Mouse (Mus musculus) kidney, embryonic 15.5 days (tissue): Measurements from ENCODE around the gene 1700001O22Rik. TPM values are rescaled to one million over a fixed set of nuclear protein-coding genes. Genes with fewer than 3 reads are reported as not detected.
A peak's percentile ranks its signal among the peaks of the same experiment; 100 is the strongest.

ENCODE experiments used
- ATAC-seq: fragments of 200-750 bp; cut with Nextera tagmentation; replicated peaks from 2 replicates; pipeline ENCODE4 v1.8.0; 2017; ENCODE audit warnings: moderate TSS enrichment; ENCODE audit not compliant: low FRiP score
- H3K27ac ChIP-seq: fragments of 300-500 bp; sonication (generic); 2 replicates; pipeline ENCODE4 v1.5.1; 2015; ENCODE audit warnings: mild to moderate bottlenecking, inconsistent platforms
- H3K27me3 ChIP-seq: fragments of 300-500 bp; sonication (generic); 2 replicates; pipeline ENCODE4 v1.6.1; 2015; ENCODE audit warnings: inconsistent platforms
- H3K36me3 ChIP-seq: fragments of 300-500 bp; sonication (generic); 2 replicates; pipeline ENCODE4 v1.6.1; 2015; ENCODE audit warnings: inconsistent platforms
- H3K4me1 ChIP-seq: fragments of 300-500 bp; sonication (generic); 2 replicates; pipeline ENCODE4 v1.6.1; 2015; ENCODE audit warnings: inconsistent platforms
- H3K4me2 ChIP-seq: fragments of 300-500 bp; sonication (generic); 2 replicates; pipeline ENCODE4 v1.6.1; 2015; ENCODE audit warnings: moderate library complexity, mild to moderate bottlenecking, inconsistent platforms
- H3K4me3 ChIP-seq: fragments of 300-500 bp; sonication (generic); replicated peaks from 2 replicates; pipeline ENCODE4 v1.5.1; 2015; ENCODE audit warnings: mild to moderate bottlenecking, inconsistent platforms
- H3K9ac ChIP-seq: fragments of 300-500 bp; sonication (generic); 2 replicates; pipeline ENCODE4 v1.6.1; 2015; ENCODE audit warnings: mild to moderate bottlenecking, inconsistent platforms
- H3K9me3 ChIP-seq: fragments of 300-500 bp; sonication (generic); replicated peaks from 2 replicates; pipeline ENCODE4 v1.6.1; 2016; ENCODE audit warnings: inconsistent platforms
- WGBS: fragments of 180-500 bp; shearing (Covaris S2); methylation state at CpG from one replicate; pipeline ENCODE4 v1.1.7; 2015; ENCODE audit warnings: mixed read lengths; 5-methylcytosine and 5-hydroxymethylcytosine counted together
- polyA plus RNA-seq: library from polyadenylated mRNA; unstranded; fragments of >200 nt; fragmentation: Nextera tagmentation; extraction: Ambion mirVana; gene quantifications from 2 replicates; pipeline ENCODE4 v1.2.1, GENCODE M21; 2015

Gene 1700001O22Rik
- polyA plus RNA-seq, 1 experiment from 2014 or later: 3.5 TPM

GRCm38 (mm10) chr2:30808296-30808655 is 4.8 kb upstream of the 1700001O22Rik start:
- H3K27ac ChIP-seq: peak overlapping the region; percentile 85; the same call in 1 of the 2 replicates
- H3K4me3 ChIP-seq: peak overlapping the region; percentile 81
- H3K36me3 ChIP-seq: peaks cover 19% of the 10 kb centered on the region
- WGBS: 3% methylated on average over 10 of the region's 10 CpGs
- H3K9ac ChIP-seq: peak overlapping the region; percentile 91
- H3K4me1 ChIP-seq: peaks cover 37% of the 10 kb centered on the region
- H3K9me3 ChIP-seq: no peaks in the 10 kb centered on the region
- no peaks in the 10 kb centered on the region for H3K27me3 ChIP-seq
- no peak for ATAC-seq
- H3K4me2 ChIP-seq: peak overlapping the region; percentile 88

- H3K4me2 ChIP-seq: peak within 1 kb of the TSS; percentile 88
- H3K4me1 ChIP-seq: peaks cover 42% of the 10 kb centered on the region
- peak within 1 kb of the TSS; percentile 85 for H3K27ac ChIP-seq
- ATAC-seq: peak; percentile 97
- H3K36me3 ChIP-seq: peaks cover 14% of the 10 kb centered on the region
- peak within 1 kb of the TSS; percentile 81 for H3K4me3 ChIP-seq
- under 1% methylated on average over 43 of the region's 44 CpGs for WGBS
- no peaks in the 10 kb centered on the region for H3K9me3 ChIP-seq
- H3K9ac ChIP-seq: peak within 1 kb of the TSS; percentile 91
- H3K27me3 ChIP-seq: no peaks in the 10 kb centered on the region
Observed at GRCm38 (mm10) chr2:30807648-30808295, 4.3 kb upstream of the 1700001O22Rik start, which contains the start of gene Ntmt1. Ntmt1 (plus strand) TSS chr2:30807826.

- Histone ChIP-seq H3K4me1 (peaks cover 43% of the 10 kb centered on the region), H3K27me3 (peaks cover under 1% of the 10 kb centered on the region; the same call in 1 of the 2 replicates), H3K27ac (peak overlapping the region; percentile 82), H3K4me3 (peak overlapping the region; percentile 81), H3K9me3 (no peaks in the 10 kb centered on the region), H3K36me3 (peaks cover 8% of the 10 kb centered on the region; the same call in 1 of the 2 replicates), H3K9ac (peak overlapping the region; percentile 51), H3K4me2 (peak overlapping the region; percentile 88)
- ATAC-seq: no peak; the same call in 1 of the 2 replicates
- whole genome bisulfite sequencing: 10% methylated on average over 28 of the region's 28 CpGs
Observed at GRCm38 (mm10) chr2:30807147-30807647, 3.7 kb upstream of the 1700001O22Rik start.

GRCm38 (mm10) chr2:30805983-30806382 is 2.5 kb upstream of the 1700001O22Rik start:
- WGBS: 94% methylated on average over 2 of the region's 2 CpGs
- no peak for ATAC-seq
- H3K9ac ChIP-seq: no peak overlapping the region
- no peak overlapping the region for H3K27ac ChIP-seq
- H3K9me3 ChIP-seq: no peaks in the 10 kb centered on the region
- peaks cover 4% of the 10 kb centered on the region; the same call in 1 of the 2 replicates for H3K36me3 ChIP-seq
- H3K4me3 ChIP-seq: no peak overlapping the region
- no peak overlapping the region for H3K4me2 ChIP-seq
- H3K4me1 ChIP-seq: peaks cover 55% of the 10 kb centered on the region
- H3K27me3 ChIP-seq: peaks cover 10% of the 10 kb centered on the region

GRCm38 (mm10) chr2:30801067-30801852 is 2.2 kb downstream of the 1700001O22Rik start:
- Histone ChIP-seq H3K27ac (0 out of 2 replicates have a peak overlapping the region, but pooled peaks have one; percentile 3), H3K4me2 (peak overlapping the region; percentile 87), H3K27me3 (peaks cover 26% of the 10 kb centered on the region), H3K9me3 (no peaks in the 10 kb centered on the region), H3K4me3 (peak overlapping the region; percentile 46), H3K36me3 (no peaks in the 10 kb centered on the region), H3K9ac (peak overlapping the region; percentile 50), H3K4me1 (peaks cover 41% of the 10 kb centered on the region)
- ATAC-seq: peak; percentile 28; the same call in 1 of the 2 replicates
- under 1% methylated on average over 77 of the region's 77 CpGs for WGBS

- Histone ChIP-seq H3K9ac (peak overlapping the region; percentile 50; the same call in 1 of the 2 replicates), H3K36me3 (no peaks in the 10 kb centered on the region), H3K4me1 (peaks cover 47% of the 10 kb centered on the region), H3K9me3 (no peaks in the 10 kb centered on the region), H3K4me2 (peak overlapping the region; percentile 87), H3K4me3 (peak overlapping the region; percentile 46), H3K27ac (no peak overlapping the region), H3K27me3 (peaks cover 26% of the 10 kb centered on the region)
- WGBS: 30% methylated on average over 7 of the region's 7 CpGs
- ATAC-seq: no peak
Observed at GRCm38 (mm10) chr2:30800671-30801066, 2.8 kb downstream of the 1700001O22Rik start.

GRCm38 (mm10) chr2:30799456-30799855 is 4.0 kb downstream of the 1700001O22Rik start:
- no peaks in the 10 kb centered on the region for H3K36me3 ChIP-seq
- H3K4me3 ChIP-seq: no peak overlapping the region
- H3K27ac ChIP-seq: no peak overlapping the region
- H3K4me1 ChIP-seq: peaks cover 58% of the 10 kb centered on the region
- H3K27me3 ChIP-seq: peaks cover 26% of the 10 kb centered on the region
- no peaks in the 10 kb centered on the region for H3K9me3 ChIP-seq
- 73% methylated on average over 3 of the region's 3 CpGs for WGBS
- no peak for ATAC-seq
- H3K9ac ChIP-seq: no peak overlapping the region
- H3K4me2 ChIP-seq: no peak overlapping the region

GRCm38 (mm10) chr2:30796382-30796781 is 7.1 kb downstream of the 1700001O22Rik start:
- peak overlapping the region; percentile 55; the same call in 1 of the 2 replicates for H3K27ac ChIP-seq
- H3K4me3 ChIP-seq: peak overlapping the region; percentile 23
- H3K4me2 ChIP-seq: peak overlapping the region; percentile 55
- H3K9ac ChIP-seq: peak overlapping the region; percentile 24; the same call in 1 of the 2 replicates
- H3K27me3 ChIP-seq: peaks cover 18% of the 10 kb centered on the region; the same call in 1 of the 2 replicates
- 5% methylated on average over 11 of the region's 11 CpGs for WGBS
- no peaks in the 10 kb centered on the region for H3K36me3 ChIP-seq
- H3K4me1 ChIP-seq: peaks cover 43% of the 10 kb centered on the region
- no peaks in the 10 kb centered on the region for H3K9me3 ChIP-seq
- ATAC-seq: peak; percentile 66

- Histone ChIP-seq H3K9ac (no peak overlapping the region), H3K27ac (peak overlapping the region; percentile 55; the same call in 1 of the 2 replicates), H3K4me3 (no peak overlapping the region), H3K9me3 (no peaks in the 10 kb centered on the region), H3K36me3 (no peaks in the 10 kb centered on the region), H3K4me1 (peaks cover 40% of the 10 kb centered on the region), H3K4me2 (peak overlapping the region; percentile 55), H3K27me3 (peaks cover 14% of the 10 kb centered on the region; the same call in 1 of the 2 replicates)
- no peak for ATAC-seq
- WGBS: 59% methylated on average over 5 of the region's 5 CpGs
Observed at GRCm38 (mm10) chr2:30795889-30796275, 7.6 kb downstream of the 1700001O22Rik start.

- Histone ChIP-seq H3K27me3 (peaks cover 9% of the 10 kb centered on the region; the same call in 1 of the 2 replicates), H3K9ac (peak overlapping the region; percentile 36; the same call in 1 of the 2 replicates), H3K27ac (peak overlapping the region; percentile 82; the same call in 1 of the 2 replicates), H3K4me2 (peak overlapping the region; percentile 75), H3K36me3 (no peaks in the 10 kb centered on the region), H3K4me1 (peaks cover 40% of the 10 kb centered on the region), H3K4me3 (peak overlapping the region; percentile 43), H3K9me3 (no peaks in the 10 kb centered on the region)
- WGBS: 59% methylated on average over 7 of the region's 7 CpGs
- ATAC-seq: no peak
Observed at GRCm38 (mm10) chr2:30795271-30795888, 8.1 kb downstream of the 1700001O22Rik start.
